Mouse (Mus musculus) ES-E14 (cell line): Measurements from ENCODE around the gene Scarf1. TPM values are rescaled to one million over a fixed set of nuclear protein-coding genes. Genes with fewer than 3 reads are reported as not detected.
A peak's percentile ranks its signal among the peaks of the same experiment; 100 is the strongest.

ENCODE experiments used
- DNase-seq: peaks from one replicate; pipeline ENCODE4 v3.0.0-alpha.2; 2013; ENCODE audit warnings: low read depth, low spot score
- H3K27ac ChIP-seq: 2 replicates; pipeline ENCODE4 v1.5.1; 2012; ENCODE audit warnings: low read depth, mild to moderate bottlenecking, low read length, moderate library complexity, mixed read lengths; ENCODE audit not compliant: poor library complexity, insufficient read depth, severe bottlenecking
- H3K36me3 ChIP-seq: 2 replicates; pipeline ENCODE4 v1.6.1; 2012; ENCODE audit warnings: mild to moderate bottlenecking, low read length, moderate library complexity, mixed read lengths; ENCODE audit not compliant: control insufficient read depth, poor library complexity, insufficient read depth, severe bottlenecking
- H3K4me1 ChIP-seq, 2 experiments: fragments of 150-350 bp in 1 of 2; sonication (generic) in 1 of 2; 2 replicates each; pipeline ENCODE4 v1.6.1; 2012; ENCODE audit warnings: low read length in 2 of 2, mild to moderate bottlenecking in 1 of 2, mixed read lengths in 1 of 2; ENCODE audit not compliant: control insufficient read depth in 2 of 2, insufficient read depth in 2 of 2, poor library complexity in 1 of 2
- H3K4me3 ChIP-seq, 2 experiments: fragments of 150-350 bp in 1 of 2; sonication (generic) in 1 of 2; 2 replicates each; pipeline ENCODE4 v1.5.1; 2012; ENCODE audit warnings: low read length in 2 of 2, low read depth in 1 of 2, mild to moderate bottlenecking in 1 of 2, mixed read lengths in 1 of 2; ENCODE audit not compliant: insufficient read depth in 1 of 2, poor library complexity in 1 of 2, severe bottlenecking in 1 of 2
- H3K9ac ChIP-seq: 2 replicates; pipeline ENCODE4 v1.6.1; 2012; ENCODE audit warnings: low read depth, mild to moderate bottlenecking, low read length, mixed read lengths; ENCODE audit not compliant: poor library complexity, insufficient read depth, severe bottlenecking
- H3K9me3 ChIP-seq: fragments of 150-350 bp; sonication (generic); 2 replicates; pipeline ENCODE4 v1.6.1; 2012; ENCODE audit warnings: low read depth, mild to moderate bottlenecking, low read length; ENCODE audit not compliant: control insufficient read depth, insufficient read depth
- CHD2 ChIP-seq: IDR thresholded peaks from 2 replicates; pipeline ENCODE4 v1.6.1; 2014; ENCODE audit warnings: mild to moderate bottlenecking, low read depth, low read length, inconsistent platforms
- HCFC1 ChIP-seq: IDR thresholded peaks from 2 replicates; pipeline ENCODE4 v1.6.1; 2012; ENCODE audit warnings: low read length, inconsistent platforms, borderline replicate concordance; ENCODE audit not compliant: insufficient read depth
- MAFK ChIP-seq: IDR thresholded peaks from 2 replicates; pipeline ENCODE4 v1.6.1; 2014; ENCODE audit warnings: mild to moderate bottlenecking, low read depth, low read length, inconsistent platforms; ENCODE audit not compliant: insufficient read depth
- ZC3H11A ChIP-seq: IDR thresholded peaks from 2 replicates; pipeline ENCODE4 v1.6.1; 2012; ENCODE audit warnings: low read depth, mild to moderate bottlenecking, inconsistent platforms, low read length, borderline replicate concordance
- ZNF384 ChIP-seq: IDR thresholded peaks from 2 replicates; pipeline ENCODE4 v1.6.1; 2012; ENCODE audit warnings: low read depth, low read length, inconsistent platforms
- in situ Hi-C, 2 experiments: fragments of 600-800 bp; cut with MboI; formaldehyde crosslinking; loops; one replicate each; pipeline ENCODE4 v1.15.1; 2025; ENCODE audit warnings: low sequenced_read_pairs in 2 of 2, inconsistent platforms in 1 of 2; ENCODE audit not compliant: unreplicated experiment in 2 of 2
- total RNA-seq: library from RNA; depleted of rRNA; stranded (reverse); fragments of 300-350 nt; gene quantifications from 2 replicates; pipeline ENCODE4 v1.2.3, GENCODE M21; 2012

Gene Scarf1
- total RNA-seq, 1 experiment = 3.1 TPM

GRCm38 (mm10) chr11:75571126-75571990 lies 58.0 kb downstream of the Scarf1 start:
- in situ Hi-C loops = no loop called here
- no peak overlapping the region for H3K4me3 ChIP-seq
- H3K9me3 ChIP-seq = no peaks in the 10 kb centered on the region
- no peak overlapping the region for H3K9ac ChIP-seq
- peaks cover 0 to 6% of the 10 kb centered on the region in 2 experiments; a peak in 2 of 4 replicates for H3K4me1 ChIP-seq
- TF ChIP-seq ZNF384 (no peak), CHD2 (no peak), ZC3H11A (no peak), MAFK (no peak), HCFC1 (no peak)
- H3K27ac ChIP-seq = no peak overlapping the region
- peaks cover 4% of the 10 kb centered on the region; the same call in 1 of the 2 replicates for H3K36me3 ChIP-seq
- DNase-seq = no peak

- H3K4me3 ChIP-seq = no peak overlapping the region
- no peak overlapping the region for H3K27ac ChIP-seq
- peaks cover 0 to 6% of the 10 kb centered on the region in 2 experiments; a peak in 2 of 4 replicates for H3K4me1 ChIP-seq
- in situ Hi-C loops = no loop called here
- TF ChIP-seq ZC3H11A (no peak), ZNF384 (no peak)
- no peak for DNase-seq
- peaks cover 4% of the 10 kb centered on the region; the same call in 1 of the 2 replicates for H3K36me3 ChIP-seq
- no peak overlapping the region for H3K9ac ChIP-seq
- H3K9me3 ChIP-seq = no peaks in the 10 kb centered on the region
Observed at GRCm38 (mm10) chr11:75572301-75572791, 59.0 kb downstream of the Scarf1 start.

GRCm38 (mm10) chr11:75572854-75573650 lies 59.7 kb downstream of the Scarf1 start:
- Histone ChIP-seq H3K4me1 (peaks cover 0 to 6% of the 10 kb centered on the region in 2 experiments; a peak in 2 of 4 replicates), H3K9ac (no peak overlapping the region), H3K4me3 (no peak overlapping the region), H3K36me3 (peaks cover 4% of the 10 kb centered on the region; the same call in 1 of the 2 replicates), H3K9me3 (no peaks in the 10 kb centered on the region), H3K27ac (no peak overlapping the region)
- in situ Hi-C loops = no loop called here
- DNase-seq = peak; percentile 87
- TF ChIP-seq ZC3H11A (peak; percentile 27; the same call in 1 of the 2 replicates), HCFC1 (no peak)

GRCm38 (mm10) chr11:75574378-75575123 lies 61.2 kb downstream of the Scarf1 start:
- no peak overlapping the region for H3K9ac ChIP-seq
- no peaks in the 10 kb centered on the region; the same call in 1 of the 2 replicates for H3K36me3 ChIP-seq
- in situ Hi-C loops = no loop called here
- no peak for DNase-seq
- H3K4me3 ChIP-seq = no peak overlapping the region
- TF ChIP-seq HCFC1 (no peak), MAFK (no peak), ZC3H11A (no peak), ZNF384 (no peak), CHD2 (no peak)
- H3K9me3 ChIP-seq = no peaks in the 10 kb centered on the region
- peaks cover 0 to 6% of the 10 kb centered on the region in 2 experiments; a peak in 2 of 4 replicates for H3K4me1 ChIP-seq
- no peak overlapping the region for H3K27ac ChIP-seq
